Mouse (Mus musculus) bone marrow macrophage, adult 2 months (primary cell): Measurements from ENCODE around the gene Lsamp.

Source experiments
- CTCF ChIP-seq: IDR thresholded peaks from 2 replicates; pipeline ENCODE4 v1.5.1; 2012; ENCODE audit warnings: low read depth, mild to moderate bottlenecking, low read length, moderate library complexity
- POLR2A ChIP-seq: IDR thresholded peaks from 2 replicates; pipeline ENCODE4 v1.6.1; 2012; ENCODE audit warnings: mild to moderate bottlenecking, low read depth, low read length, borderline replicate concordance

- no peak for TF ChIP-seq POLR2A
- no peak for TF ChIP-seq CTCF
Observed at GRCm38 (mm10) chr16:42168292-42168691, 2184.1 kb downstream of the Lsamp start.
